Mouse (Mus musculus) ovary, postnatal 36 days (tissue): ENCODE data around the gene Fcrls.

Source experiments
- DNase-seq: peaks from one replicate; pipeline ENCODE4 v3.0.0; 2022; ENCODE audit warnings: low spot score, mixed read lengths

Fcrls gene

GRCm38 (mm10) chr3:87263436-87263835 is at the start of gene Fcrls:
Fcrls (minus strand) TSS chr3:87263738.
- DNase-seq, result no peak

GRCm38 (mm10) chr3:87309922-87310321 is 46.4 kb upstream of the Fcrls start:
- DNase-seq, result no peak

GRCm38 (mm10) chr3:87299901-87300300 is 36.4 kb upstream of the Fcrls start:
- DNase-seq, result no peak

- DNase-seq, result no peak
Observed at GRCm38 (mm10) chr3:87274372-87274771, 10.8 kb upstream of the Fcrls start.

- DNase-seq, result no peak
Observed at GRCm38 (mm10) chr3:87266581-87266980, 3.0 kb upstream of the Fcrls start.

- no peak for DNase-seq
Observed at GRCm38 (mm10) chr3:87255239-87255638, 8.3 kb downstream of the Fcrls start.

- no peak for DNase-seq
Observed at GRCm38 (mm10) chr3:87249571-87249970, 14.0 kb downstream of the Fcrls start.

- DNase-seq, result no peak
Observed at GRCm38 (mm10) chr3:87247292-87247691, 16.2 kb downstream of the Fcrls start.

GRCm38 (mm10) chr3:87243654-87244053 is 19.9 kb downstream of the Fcrls start:
- DNase-seq, result no peak

GRCm38 (mm10) chr3:87240909-87241308 is 22.6 kb downstream of the Fcrls start:
- no peak for DNase-seq

- DNase-seq, result no peak
Observed at GRCm38 (mm10) chr3:87223636-87224035, 39.9 kb downstream of the Fcrls start.

- DNase-seq, result no peak
Observed at GRCm38 (mm10) chr3:87222346-87222745, 41.2 kb downstream of the Fcrls start.

GRCm38 (mm10) chr3:87215176-87215575 is 48.4 kb downstream of the Fcrls start:
- no peak for DNase-seq

- no peak for DNase-seq
Observed at GRCm38 (mm10) chr3:87214221-87214864, 49.2 kb downstream of the Fcrls start.

- no peak for DNase-seq
Observed at GRCm38 (mm10) chr3:87206336-87207075, 57.0 kb downstream of the Fcrls start.
